Mouse (Mus musculus) right cerebral cortex, postnatal 4 days (tissue): ENCODE data around the gene Gsdmc4.
"Not testable (repeated sequence)": the region's sequence is repeated elsewhere in the genome, so short reads cannot be mapped to it uniquely, and the experiment has no call there.

ENCODE experiments used
- DNase-seq: peaks from one replicate; pipeline ENCODE4 v3.0.0-alpha.2; 2022

Gsdmc4 gene

DNA sequence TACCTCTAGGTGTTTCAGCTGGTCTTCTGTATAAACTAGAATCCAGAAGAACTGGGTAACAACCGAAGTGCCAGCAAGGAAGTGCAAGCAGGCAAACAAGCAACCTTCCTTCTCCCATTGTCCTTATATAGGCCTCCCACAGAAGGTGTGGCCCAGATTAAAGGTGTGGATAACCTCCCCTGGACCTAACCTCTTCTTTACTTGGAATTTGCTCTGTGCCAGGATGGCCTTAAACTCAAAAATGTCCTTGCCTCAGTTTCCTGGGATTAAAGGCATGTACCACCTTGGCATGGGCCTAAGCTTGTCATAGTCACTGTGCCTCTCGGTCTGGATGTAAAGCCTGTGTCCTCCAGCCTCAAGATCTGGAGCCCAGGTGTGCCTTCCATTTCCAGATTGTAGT is at the start of gene Gsdmc4:
Gene Gsdmc4 (minus strand): TSS at position 101 of the 400 bp plus-strand sequence.
- DNase-seq: not testable (repeated sequence)

DNA sequence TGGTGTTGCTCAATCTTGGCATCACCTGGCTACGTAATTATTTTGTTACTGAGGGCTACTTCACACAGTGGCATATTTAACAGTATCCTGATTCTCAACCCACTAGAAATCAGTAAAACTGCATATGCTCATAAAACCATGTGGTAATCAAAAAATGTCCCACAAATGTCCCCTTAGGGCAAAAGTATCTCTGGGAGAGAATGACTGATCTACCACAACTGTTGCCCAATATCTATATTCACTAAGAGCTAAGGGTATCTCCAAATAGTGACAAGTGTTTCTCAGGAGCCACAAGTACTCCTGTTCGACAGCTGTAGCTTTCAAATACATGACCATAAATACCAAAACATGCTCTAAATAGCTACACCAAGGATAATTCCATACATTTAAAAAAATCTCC is 48.4 kb upstream of the Gsdmc4 start:
- no peak for DNase-seq

DNA sequence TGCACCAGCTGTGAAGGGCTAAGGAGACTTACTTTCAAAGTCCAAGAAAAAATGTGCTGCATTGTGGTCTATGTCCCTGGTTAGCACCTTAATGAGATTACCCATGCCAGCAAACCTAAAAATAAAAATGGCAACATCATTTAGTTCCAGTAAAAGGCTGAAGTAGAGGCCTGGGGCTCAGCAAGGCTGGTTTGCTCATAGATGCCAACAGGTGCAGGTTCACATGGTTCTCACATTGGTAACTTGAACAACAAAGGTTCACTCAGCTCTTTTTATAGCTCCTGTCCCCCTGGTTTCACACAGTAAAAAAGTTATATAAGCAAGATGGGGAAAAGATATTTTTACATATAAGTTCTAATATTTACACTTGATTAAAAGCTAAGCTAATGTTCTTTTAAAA is 45.5 kb upstream of the Gsdmc4 start:
- DNase-seq: no peak

DNA sequence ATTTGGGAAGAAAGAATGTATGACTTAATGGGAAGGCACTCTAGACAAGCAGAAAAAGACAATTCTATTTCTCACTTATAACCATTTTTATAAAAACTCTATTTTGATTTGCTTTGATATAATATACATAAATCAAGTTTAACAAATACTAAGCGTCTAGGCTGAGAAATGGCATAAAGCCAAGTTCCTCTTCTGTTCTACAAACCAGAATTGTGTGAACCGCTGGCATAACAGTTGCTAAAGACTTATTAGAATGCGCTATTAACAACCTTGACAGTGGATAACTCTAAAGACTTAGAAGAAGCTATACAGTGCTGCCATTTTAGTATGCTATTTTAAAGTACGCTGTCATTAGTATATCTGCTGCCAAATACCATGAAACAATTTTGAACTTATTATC is 41.2 kb upstream of the Gsdmc4 start:
- no peak for DNase-seq

DNA sequence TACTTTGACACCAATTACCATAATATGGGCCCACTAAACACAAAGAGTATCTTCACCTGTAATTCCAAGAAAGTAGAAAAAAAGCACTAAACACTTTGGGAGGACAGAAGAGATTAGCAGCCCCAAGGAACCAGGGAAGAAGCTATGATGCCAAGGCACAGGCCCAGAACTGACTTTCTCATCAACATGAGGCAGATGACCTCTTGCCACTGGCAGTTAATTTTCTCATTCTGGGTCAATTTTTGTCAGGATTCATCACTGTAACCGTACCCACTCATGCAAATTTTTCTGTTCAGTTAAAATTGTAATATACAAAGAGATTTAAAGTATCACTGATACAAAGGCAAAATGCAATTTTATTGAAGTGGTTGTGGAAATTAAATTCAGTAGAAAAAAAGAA is 29.1 kb upstream of the Gsdmc4 start:
- DNase-seq: no peak

DNA sequence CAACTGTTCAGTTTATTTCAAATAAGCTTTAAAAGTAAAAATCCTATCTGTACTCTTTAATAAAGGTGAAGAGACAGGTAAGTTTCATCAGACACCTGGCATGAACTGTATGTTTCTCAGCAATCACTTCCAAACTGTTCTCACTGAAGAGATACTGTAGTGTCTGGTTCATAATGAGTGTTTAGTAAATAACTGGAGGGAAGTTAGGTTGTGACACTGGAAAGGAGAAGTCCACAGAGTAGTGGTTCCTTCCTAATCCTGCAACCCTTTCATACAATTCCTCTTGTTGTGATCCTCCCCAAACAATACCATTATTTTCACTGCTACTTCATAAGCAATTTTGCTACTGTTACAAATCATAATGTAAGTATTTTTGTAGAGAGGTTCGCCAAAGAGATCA is 20.6 kb upstream of the Gsdmc4 start:
- no peak for DNase-seq

DNA sequence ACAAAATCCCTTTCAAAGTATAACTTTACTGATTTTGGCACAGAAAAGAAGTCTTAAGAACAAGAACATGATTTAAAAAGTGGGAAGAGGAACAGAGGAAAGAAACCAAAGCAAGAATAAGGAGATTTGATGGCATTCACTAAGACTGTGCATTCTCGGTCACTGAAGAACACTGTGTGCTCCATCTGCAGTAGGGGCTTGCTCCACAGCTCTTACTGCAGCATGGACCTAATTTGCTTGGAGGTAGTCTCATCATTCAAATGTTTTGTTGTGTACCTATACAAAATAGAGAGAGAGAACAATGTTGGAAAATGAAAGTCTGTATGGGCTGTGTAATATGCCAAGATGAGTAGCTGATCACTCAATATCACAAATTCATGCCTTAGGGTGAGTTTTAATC is 19.3 kb upstream of the Gsdmc4 start:
- DNase-seq: no peak

DNA sequence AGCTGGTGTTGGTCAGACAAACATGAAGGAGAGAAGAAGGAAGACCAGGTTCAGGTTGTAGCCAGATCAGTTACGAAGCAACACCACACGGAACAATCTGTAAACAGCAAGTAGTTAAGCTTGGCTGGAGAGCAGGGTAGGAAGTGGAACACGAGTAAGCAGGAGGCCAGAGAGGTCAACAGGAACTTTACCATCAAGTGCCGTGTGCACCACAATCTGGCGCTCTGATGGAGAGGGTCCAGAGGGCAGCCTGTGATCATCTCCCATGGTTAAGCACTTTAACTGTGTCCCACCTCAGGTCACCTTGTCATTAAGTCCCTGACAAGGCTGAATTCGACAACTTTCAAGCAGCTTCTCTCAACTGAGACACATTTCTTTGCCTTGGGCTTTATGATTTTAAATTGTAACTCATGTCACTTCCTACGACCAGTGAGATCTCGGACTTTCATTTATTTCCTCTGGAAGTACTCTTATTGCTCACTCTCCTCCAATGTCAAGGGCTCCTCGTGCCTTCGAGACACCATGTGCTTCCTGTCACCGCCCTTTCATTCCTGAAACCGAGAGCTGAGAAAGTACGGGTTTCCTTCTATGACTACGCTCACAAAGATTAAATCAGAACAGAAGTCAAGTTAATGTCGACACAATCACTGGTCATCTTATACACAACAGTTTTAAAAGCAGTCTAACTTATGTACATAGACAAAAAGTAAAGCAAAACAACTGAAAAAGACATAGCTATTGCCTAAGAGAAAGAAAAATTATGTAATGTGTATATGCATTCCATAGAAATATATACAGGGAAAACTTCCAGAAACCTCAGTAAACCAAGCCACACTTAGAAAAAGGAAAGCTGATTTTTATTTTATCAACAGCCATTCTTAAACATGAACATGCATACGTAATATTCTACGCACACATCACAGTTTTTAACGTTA is 18.3 kb upstream of the Gsdmc4 start:
- DNase-seq: no peak

DNA sequence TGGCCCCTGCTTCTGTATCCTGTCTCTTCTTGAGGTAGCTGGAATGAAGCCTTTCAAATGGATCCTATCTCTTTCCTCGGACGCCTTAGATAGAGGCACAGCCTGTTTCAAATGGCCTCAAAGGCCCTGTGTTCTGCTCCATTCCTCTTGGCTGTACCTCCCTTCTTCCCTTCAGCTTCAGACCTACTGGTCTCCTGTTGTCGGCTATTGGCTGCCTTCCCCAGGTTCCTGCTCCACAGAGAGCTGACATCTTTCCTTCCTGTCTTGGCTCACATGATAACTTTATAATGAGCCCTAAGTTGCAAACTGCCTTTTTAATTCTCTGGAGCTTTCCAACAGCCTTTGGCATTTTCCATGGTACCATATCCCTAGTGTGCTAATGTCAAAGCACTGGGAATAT is 14.1 kb upstream of the Gsdmc4 start:
- no peak for DNase-seq

DNA sequence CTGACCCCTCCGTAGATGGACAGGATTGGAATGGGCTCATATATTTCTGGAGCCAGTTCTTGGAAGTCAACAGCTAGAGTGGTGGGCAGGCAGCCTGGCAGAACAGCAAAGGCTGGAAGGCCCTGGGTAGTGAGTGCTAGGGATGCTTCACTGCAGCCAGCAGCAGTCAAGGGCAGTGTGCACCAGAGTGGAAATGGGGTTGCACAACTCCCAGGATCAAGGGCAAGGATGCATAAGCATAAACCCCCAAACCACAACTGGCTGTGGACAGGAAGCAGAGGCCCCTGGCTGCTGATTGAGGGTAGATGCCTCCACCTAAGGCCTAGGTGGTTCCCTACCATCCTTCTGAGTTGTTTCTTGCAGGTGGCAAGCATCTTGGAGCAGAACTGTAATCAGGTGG is 12.4 kb upstream of the Gsdmc4 start:
- no peak for DNase-seq

DNA sequence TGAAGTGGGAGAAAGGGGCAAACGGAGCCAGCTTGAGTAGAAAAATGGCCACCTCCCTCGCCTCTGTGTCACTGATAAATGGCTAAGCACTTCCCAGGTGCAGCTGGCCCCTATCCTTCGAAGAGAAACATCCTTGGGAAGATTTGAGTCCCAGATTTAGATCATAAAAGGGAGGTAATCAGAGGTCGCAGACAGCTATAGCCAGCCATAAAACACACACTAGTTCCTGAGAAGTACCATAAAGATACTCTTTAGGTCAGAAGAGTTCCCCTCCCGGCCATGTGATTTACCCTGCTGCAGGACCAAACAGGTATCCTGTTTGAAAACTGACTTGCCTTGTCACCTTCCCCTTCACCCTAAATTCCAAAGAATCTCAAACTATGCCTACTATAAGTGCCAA is 9.5 kb upstream of the Gsdmc4 start:
- not testable (repeated sequence) for DNase-seq

DNA sequence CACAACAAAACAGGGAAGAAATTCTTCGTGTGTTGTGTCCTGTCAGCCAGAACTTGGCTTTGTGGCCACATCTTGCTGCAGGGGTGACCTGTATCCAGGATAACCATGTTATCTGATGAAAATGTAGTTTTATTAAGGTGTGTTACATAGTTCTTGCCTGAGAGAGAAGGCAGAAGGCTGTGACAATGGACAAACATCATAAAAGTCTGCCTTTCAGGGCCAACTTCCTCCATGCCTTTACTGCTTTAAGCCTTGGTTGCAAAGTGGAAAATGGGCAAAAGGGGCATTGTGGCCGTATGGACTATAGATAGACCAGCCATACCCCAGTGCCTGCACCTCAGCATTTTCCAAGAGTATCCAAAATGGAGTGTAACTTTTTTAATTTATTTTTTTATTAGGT is 7.6 kb upstream of the Gsdmc4 start:
- DNase-seq: not testable (repeated sequence)

DNA sequence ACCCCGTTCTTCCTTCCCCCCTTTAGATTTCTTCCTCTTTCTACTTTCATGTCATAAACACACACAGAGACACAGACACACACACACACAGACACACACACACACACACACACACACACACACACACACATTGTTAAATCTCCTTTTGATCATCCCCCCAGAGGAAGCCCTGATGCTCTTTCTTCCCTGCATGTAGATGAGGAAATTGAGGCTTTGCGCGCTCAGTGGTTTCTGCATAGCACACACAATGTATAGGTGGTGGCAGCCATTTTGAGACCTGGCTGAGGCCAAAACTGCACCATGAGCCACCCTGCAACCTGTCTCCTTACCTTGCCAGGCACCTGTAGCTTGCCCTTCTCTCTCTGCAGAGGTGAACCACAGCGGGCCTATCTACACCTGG is 4.5 kb upstream of the Gsdmc4 start:
- DNase-seq: not testable (repeated sequence)

DNA sequence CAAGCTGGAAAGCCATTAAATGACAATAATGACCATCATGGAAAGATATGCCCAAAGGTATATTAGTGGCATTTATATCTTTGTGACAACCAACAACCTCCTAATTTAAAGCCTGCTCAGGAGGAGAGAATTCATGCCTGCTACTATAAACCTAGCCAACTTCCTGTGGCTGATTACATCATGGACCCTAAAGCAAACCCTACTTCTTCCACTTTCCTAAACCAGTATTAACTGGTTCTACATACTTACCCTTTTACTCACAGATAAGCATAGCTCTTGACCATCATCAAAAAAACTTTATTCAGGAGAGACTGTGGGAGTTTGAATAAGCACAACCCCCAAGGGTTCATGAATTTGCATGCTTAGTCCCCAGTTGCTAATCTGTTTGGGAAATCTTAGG is 2.2 kb downstream of the Gsdmc4 start:
- not testable (repeated sequence) for DNase-seq

DNA sequence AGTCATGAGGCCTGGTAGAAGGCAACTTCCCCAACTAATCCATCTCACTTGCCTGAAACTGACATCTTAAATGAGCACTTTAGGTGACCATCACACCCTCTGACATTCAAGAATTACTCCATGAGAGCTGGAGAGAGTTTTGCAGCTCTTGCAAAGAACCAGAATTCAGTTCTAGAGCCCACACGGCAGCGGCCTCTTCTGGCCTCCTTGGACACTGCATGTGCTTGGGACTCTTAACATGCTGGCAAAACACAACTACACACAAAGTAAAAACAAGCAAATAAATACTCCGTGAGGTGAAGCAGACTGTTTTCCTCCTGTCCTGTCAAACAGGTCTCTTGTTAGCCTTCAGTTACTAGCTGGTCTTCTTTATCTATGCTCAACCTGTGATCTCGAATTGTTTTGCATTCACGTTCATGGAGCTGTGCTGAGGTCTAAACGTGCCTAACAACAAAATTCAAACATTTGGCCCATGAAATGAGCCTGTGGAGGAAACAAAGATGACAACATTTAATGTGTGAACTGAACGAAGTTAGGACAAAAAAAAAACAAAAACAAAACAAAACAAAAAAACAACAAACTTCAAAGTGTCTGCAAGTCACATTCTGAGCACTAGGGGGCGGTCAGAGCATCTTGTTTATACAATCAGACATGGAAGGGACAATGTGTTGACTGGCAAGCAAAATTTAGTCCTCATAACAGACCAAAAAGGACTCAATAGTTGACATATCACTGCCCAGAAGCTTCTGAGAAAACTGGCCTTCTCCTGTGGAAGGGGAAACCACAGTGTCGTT is 16.3 kb downstream of the Gsdmc4 start:
- DNase-seq: peak; percentile 23

DNA sequence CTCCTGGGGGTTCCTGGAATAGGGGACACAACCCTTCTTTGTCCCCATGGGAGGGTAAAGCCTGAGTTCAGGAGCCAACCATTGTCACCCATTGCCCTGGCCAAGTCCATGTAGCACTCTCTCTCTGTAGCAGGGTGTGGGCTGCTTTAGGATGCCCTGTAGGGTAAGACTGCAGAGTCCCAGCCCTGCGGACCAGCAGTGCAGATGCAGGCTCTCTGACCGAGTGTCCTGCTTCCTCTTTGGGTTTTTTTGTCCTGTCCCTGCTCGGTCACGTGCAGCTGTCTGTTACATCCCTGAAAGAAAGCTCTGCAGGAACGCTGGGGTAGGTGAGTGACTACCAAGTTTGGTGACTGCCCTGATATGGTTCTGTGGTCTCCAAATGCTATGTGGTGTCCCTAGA is 23.7 kb downstream of the Gsdmc4 start:
- DNase-seq: not testable (repeated sequence)

DNA sequence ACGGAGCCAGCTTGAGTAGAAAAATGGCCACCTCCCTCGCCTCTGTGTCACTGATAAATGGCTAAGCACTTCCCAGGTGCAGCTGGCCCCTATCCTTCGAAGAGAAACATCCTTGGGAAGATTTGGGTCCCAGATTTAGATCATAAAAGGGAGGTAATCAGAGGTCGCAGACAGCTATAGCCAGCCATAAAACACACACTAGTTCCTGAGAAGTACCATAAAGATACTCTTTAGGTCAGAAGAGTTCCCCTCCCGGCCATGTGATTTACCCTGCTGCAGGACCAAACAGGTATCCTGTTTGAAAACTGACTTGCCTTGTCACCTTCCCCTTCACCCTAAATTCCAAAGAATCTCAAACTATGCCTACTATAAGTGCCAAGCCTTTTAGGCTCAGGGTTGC is 24.1 kb downstream of the Gsdmc4 start:
- not testable (repeated sequence) for DNase-seq

DNA sequence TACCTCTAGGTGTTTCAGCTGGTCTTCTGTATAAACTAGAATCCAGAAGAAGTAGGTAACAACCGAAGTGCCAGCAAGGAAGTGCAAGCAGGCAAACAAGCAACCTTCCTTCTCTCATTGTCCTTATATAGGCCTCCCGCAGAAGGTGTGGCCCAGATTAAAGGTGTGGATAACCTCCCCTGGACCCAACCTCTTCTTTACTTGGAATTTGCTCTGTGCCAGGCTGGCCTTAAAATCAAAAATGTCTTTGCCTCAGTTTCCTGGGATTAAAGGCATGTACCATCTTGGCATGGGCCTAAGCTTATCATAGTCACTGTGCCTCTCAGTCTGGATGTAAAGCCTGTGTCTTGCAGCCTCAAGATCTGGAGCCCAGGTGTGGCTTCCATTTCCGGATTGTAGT is 33.6 kb downstream of the Gsdmc4 start, which contains the start of gene Gsdmc3:
Gene Gsdmc3 (minus strand): TSS at position 101 of the 400 bp plus-strand sequence.
- not testable (repeated sequence) for DNase-seq

DNA sequence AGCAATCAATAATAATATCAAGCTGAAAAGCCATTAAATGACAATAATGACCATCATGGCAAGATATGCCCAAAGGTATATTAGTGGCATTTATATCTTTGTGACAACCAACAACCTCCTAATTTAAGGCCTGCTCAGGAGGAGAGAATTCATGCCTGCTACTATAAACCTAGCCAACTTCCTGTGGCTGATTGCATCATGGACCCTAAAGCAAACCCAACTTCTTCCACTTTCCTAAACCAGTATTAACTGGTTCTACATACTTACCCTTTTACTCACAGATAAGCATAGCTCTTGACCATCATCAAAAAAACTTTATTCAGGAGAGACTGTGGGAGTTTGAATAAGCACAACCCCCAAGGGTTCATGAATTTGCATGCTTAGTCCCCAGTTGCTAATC is 35.9 kb downstream of the Gsdmc4 start:
- DNase-seq: not testable (repeated sequence)

DNA sequence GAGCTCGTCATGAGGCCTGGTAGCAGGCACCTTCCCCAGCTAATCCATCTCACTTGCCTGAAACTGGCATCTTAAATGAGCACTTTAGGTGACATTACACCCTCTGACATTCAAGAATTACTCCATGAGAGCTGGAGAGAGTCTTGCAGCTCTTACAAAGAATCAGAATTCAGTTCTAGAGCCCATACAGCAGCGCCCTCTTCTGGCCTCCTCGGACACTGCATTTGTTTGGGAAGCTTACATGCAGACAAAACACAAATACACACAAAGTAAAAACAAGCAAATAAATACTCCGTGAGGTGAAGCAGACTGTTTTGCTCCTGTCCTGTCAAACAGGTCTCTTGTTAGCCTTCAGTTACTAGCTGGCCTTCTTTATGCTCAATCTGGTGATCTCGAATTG is 50.1 kb downstream of the Gsdmc4 start:
- DNase-seq: peak; percentile 34
